Mouse (Mus musculus): Measurements from ENCODE around the gene Slc31a2. TPM values are rescaled to one million over a fixed set of nuclear protein-coding genes. Genes with fewer than 3 reads are reported as not detected.

The Slc31a2 gene
- polyA plus RNA-seq (2014; fragmentation: Illumina TruSeq; extraction: RNeasy Lipid Tissue Mini Kit (QIAGEN cat#74804)) = 11.1 TPM

DNA sequence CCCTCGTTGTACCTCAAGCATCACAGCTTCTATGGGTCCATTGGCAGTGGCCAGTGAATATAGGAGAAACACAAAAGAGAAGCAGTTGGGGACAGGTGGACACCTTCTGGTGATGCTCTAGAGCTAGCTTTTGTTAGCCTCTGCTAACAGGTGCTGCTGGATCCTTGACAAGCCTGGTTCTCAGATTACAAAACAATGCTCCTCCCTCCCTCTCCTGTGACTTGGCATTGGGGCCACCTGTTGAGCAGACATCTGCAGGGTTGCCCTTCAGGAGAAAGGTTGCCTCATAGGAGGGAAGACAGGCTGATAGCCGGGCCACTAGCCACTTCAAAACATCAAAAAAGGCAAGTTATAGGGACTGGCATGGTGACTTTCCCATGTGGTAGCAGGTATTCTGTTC, at the start of gene Slc31a2:
Gene Slc31a2, plus strand, starts transcription at position 287 of the 400 bp plus-strand sequence.

GRCm38 (mm10) chr4:62230769-62231168, 31.6 kb upstream of the Slc31a2 start, which contains the start of gene Zfp37:
Gene Zfp37 (minus strand): TSS chr4:62231047.

Other genes with a start within 250 kb of the Slc31a2 start
- not detected for gene Mup20, start 208.4 kb upstream of the Slc31a2 start, polyA plus RNA-seq (2014; fragmentation: Illumina TruSeq; extraction: RNeasy Lipid Tissue Mini Kit (QIAGEN cat#74804))
- 1.3 TPM for gene Mup3, start 175.2 kb upstream of the Slc31a2 start, polyA plus RNA-seq (2014; fragmentation: Illumina TruSeq; extraction: RNeasy Lipid Tissue Mini Kit (QIAGEN cat#74804))
- gene Mup21, start 111.7 kb upstream of the Slc31a2 start, polyA plus RNA-seq (2014; fragmentation: Illumina TruSeq; extraction: RNeasy Lipid Tissue Mini Kit (QIAGEN cat#74804)) = not detected
- gene Zfp37, start 31.5 kb upstream of the Slc31a2 start, polyA plus RNA-seq (2014; fragmentation: Illumina TruSeq; extraction: RNeasy Lipid Tissue Mini Kit (QIAGEN cat#74804)) = 44.2 TPM
- 16.6 TPM for gene Fkbp15, start 98.0 kb downstream of the Slc31a2 start, polyA plus RNA-seq (2014; fragmentation: Illumina TruSeq; extraction: RNeasy Lipid Tissue Mini Kit (QIAGEN cat#74804))
- gene Slc31a1, start 98.2 kb downstream of the Slc31a2 start, polyA plus RNA-seq (2014; fragmentation: Illumina TruSeq; extraction: RNeasy Lipid Tissue Mini Kit (QIAGEN cat#74804)) = 98.3 TPM
- gene Cdc26, start 146.1 kb downstream of the Slc31a2 start, polyA plus RNA-seq (2014; fragmentation: Illumina TruSeq; extraction: RNeasy Lipid Tissue Mini Kit (QIAGEN cat#74804)) = 79.3 TPM
- 16.1 TPM for gene Prpf4, start 146.2 kb downstream of the Slc31a2 start, polyA plus RNA-seq (2014; fragmentation: Illumina TruSeq; extraction: RNeasy Lipid Tissue Mini Kit (QIAGEN cat#74804))
- not detected for gene Rnf183, start 172.7 kb downstream of the Slc31a2 start, polyA plus RNA-seq (2014; fragmentation: Illumina TruSeq; extraction: RNeasy Lipid Tissue Mini Kit (QIAGEN cat#74804))
- 4.3 TPM for gene Wdr31, start 208.3 kb downstream of the Slc31a2 start, polyA plus RNA-seq (2014; fragmentation: Illumina TruSeq; extraction: RNeasy Lipid Tissue Mini Kit (QIAGEN cat#74804))
- gene Bspry, start 217.5 kb downstream of the Slc31a2 start, polyA plus RNA-seq (2014; fragmentation: Illumina TruSeq; extraction: RNeasy Lipid Tissue Mini Kit (QIAGEN cat#74804)) = 0.54 TPM
- not detected for gene Hdhd3, start 240.9 kb downstream of the Slc31a2 start, polyA plus RNA-seq (2014; fragmentation: Illumina TruSeq; extraction: RNeasy Lipid Tissue Mini Kit (QIAGEN cat#74804))

Data from ovary, adult 10 weeks (tissue).